Mouse (Mus musculus) heart, adult 11 months (tissue): Measurements from ENCODE around the gene H2-Ob.

Experiments
- DNase-seq: peaks from one replicate; pipeline ENCODE4 v3.0.0; 2022

Gene H2-Ob

GRCm38 (mm10) chr17:34207866-34208265, 30.8 kb upstream of the H2-Ob start:
- peak; percentile 88 for DNase-seq

DNA sequence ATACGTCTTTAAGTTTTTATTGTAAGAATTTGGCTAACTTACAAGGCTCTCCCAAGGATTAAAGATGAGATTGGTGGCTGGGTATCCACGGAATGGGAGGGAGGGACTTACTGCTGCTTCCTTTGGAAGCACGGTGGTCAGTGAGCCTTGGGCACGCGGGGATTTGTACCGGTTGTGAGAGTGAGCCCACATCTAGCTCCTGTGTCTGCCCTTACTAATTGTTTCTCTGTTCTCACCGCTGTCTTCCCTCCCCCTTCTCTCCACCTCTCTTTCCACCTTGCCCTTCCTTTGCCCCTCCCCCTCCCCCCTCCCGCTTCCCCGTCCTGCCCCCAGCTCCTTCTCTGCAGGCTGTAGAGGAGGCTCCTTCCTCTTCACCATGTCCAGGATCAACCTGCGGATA, 30.3 kb upstream of the H2-Ob start:
- DNase-seq: peak; percentile 61

DNA sequence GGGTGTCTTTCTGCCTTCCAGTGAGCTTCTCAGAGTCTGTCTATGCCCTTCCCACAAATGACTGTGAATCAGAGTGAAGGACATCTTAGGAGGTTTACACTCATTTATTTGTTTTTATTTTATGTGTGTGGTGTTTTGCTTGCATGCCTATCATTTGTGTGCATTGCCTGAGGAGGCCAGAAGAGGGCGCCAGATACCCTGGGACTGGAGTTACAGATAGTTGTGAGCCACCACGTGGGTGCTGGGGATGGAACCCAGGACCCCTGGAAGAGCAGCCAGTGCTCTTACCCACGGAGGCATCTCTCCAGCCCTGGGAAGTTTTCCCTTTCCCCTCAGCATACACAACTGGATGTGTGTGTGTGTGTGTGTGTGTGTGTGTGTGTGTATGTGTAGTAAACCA, 29.0 kb upstream of the H2-Ob start:
- DNase-seq: peak; percentile 80

DNA sequence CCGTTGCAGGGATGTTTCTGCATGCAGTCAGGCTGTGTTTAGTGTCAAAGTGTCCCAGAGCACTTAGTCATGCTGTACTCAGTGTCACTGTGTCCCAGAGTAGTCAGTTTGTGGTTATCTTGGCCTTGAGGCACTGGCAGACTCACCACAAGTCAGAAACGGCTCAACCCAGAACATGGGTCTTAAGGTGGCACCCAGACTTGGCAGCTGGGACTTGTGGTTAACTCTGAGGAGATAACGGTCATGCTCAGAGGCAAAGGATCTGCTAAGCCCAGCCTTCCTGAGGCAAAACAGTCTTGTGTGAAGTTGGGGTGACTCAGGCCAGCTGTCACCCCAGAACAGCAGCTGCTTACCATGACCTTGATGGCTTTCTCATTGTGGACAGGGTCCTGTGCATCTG, 28.1 kb upstream of the H2-Ob start:
- peak; percentile 88 for DNase-seq

GRCm38 (mm10) chr17:34211746-34212365, 26.8 kb upstream of the H2-Ob start:
- DNase-seq: peak; percentile 74

DNA sequence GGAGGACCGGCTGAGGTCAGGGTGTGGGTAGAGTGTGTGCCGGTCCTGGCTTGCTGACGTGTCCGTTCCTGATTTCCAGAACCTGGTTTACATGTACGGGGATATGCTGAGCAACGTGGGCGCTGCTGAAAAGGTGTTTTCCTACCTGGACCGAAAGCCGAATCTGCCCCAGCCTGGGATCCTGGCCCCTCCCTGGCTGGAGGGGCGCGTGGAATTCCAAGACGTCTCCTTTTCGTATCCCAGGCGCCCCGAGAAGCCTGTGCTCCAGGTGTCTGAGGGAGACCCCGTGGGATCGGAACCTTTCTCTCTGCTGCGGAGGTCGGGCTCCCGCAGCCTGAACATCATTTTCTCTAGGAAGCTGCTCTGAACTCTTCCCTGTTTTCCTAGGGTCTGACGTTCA, 24.8 kb upstream of the H2-Ob start:
- peak; percentile 76 for DNase-seq

- DNase-seq: peak; percentile 80
Measured at GRCm38 (mm10) chr17:34215176-34215575, 23.5 kb upstream of the H2-Ob start.

DNA sequence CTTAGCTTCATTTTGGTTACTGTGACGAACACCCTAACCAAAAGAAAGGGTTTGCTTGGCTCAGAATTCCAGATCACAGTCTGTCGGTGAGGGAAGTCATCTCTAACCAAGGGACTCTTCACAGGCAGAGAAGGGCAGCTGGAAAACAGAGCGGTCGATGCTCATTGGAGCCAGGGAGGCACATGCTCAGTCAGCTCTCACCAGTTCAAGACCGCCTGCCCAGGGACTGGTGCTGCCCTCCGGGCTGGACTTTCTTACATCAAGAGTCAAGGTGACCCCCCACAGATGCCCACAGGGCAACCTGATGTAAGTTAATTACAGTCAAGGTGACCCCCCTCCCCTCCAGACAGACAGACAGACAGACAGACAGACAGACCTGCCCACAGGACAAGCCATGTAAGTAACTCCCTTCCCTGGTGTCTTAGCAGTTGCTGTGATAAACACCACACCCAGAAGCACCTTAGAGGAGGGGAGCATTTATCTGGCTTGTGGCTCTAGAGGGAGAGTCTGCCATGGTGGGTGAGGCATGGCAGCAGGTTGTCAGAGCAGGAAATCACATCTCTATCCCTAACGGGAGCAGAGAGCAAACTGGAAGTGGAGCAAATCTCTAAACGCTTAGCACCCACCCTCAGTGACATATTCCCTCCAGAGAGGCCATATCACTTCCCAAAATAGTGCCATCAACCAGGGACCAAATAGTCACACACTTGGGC, 21.3 kb upstream of the H2-Ob start:
- DNase-seq: peak; percentile 85

DNA sequence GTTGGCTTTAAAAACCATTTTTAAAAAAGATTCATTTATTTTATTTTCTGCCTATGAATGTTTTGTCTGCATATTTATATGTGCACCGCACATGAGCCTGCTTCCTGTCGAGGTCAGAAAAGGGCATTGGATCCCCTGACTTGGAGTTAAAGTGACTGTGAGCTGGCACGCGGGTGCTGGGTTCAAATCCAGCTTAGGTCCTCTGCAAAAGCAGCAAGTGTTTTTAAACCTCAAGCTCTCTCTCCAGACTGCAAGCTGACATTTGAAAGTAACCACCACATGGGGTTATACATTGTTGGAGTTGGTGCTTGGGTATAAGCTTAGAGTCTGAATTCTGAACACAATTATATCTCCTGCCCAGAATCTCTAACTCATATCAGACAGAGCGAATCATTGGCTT, 20.7 kb upstream of the H2-Ob start:
- DNase-seq: peak; percentile 71

- peak; percentile 99 for DNase-seq
Measured at GRCm38 (mm10) chr17:34218675-34219074, 20.0 kb upstream of the H2-Ob start.

DNA sequence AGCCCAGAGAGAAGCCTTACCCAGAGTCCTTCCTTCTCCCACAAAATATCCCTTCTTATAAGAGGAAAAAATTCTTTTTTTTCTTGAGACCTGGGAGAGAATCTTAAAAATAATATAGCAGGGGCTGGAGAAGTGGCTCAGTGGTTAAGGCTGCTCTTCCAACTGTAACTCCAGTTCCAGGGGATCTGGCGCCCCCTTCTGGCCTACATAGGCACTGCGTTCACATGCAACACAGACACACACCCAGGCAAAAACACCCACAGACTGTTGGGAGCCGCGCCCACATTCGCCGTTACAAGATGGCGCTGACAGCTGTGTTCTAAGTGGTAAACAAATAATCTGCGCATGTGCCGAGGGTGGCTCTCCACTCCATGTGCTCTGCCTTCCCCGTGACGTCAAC, 19.6 kb upstream of the H2-Ob start:
- peak; percentile 92 for DNase-seq

DNA sequence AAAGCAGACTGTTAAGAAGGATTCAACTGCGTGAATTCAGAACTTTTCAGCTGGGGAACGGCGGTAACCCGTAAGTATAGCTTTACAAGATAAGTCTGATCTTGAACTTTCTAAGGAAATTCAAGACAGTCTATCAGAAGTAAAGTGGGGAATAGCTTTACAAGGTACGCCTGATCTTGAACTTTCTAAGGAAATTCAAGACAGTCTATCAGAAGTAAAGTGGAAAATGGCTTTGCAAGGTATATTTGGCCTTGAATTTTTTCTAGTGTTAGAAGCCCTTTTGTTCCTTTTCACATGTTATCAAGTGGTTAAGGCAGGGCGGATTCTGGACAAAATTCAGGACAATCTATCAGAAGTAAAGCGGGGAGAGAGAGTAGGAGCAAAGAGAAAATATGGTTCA, 18.9 kb upstream of the H2-Ob start:
- peak; percentile 85 for DNase-seq

DNA sequence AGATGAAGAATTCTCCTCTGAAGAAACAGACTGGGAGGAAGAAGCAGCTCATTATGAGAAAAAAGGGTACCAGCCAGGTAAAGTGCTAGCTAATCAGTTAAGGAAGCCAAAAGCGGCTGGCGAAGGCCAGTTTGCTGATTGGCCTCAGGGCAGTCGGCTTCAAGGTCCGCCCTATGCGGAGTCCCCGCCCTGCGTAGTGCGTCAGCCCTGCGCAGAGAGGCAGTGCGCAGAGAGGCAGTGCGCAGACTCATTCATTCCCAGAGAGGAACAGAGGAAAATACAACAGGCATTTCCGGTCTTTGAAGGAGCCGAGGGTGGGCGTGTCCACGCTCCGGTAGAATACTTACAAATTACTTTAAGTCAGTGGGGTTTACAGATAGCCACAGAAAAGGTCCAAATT, 18.3 kb upstream of the H2-Ob start:
- DNase-seq: peak; percentile 93

DNA sequence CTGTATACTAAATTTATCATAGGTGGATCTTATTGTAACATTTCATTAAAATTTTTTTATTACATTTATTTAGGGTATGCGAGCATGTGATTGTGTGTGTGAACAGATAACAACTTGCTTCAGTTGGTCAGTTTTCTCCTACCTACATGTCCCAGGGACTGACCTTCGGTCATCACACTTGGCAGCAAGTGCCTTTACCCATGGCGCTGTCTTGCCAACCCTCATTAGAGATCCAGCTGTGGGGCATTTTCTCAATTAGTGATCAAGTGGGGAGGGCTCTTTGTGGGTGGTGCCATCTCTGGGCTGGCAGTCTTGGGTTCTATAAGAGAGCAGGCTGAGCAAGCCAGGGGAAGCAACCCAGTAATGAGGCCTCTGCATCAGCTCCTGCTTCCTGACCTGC, 13.9 kb upstream of the H2-Ob start:
- DNase-seq: peak; percentile 54

GRCm38 (mm10) chr17:34225426-34225825, 13.3 kb upstream of the H2-Ob start:
- DNase-seq: peak; percentile 60

- peak; percentile 90 for DNase-seq
Measured at GRCm38 (mm10) chr17:34225911-34226310, 12.8 kb upstream of the H2-Ob start.

DNA sequence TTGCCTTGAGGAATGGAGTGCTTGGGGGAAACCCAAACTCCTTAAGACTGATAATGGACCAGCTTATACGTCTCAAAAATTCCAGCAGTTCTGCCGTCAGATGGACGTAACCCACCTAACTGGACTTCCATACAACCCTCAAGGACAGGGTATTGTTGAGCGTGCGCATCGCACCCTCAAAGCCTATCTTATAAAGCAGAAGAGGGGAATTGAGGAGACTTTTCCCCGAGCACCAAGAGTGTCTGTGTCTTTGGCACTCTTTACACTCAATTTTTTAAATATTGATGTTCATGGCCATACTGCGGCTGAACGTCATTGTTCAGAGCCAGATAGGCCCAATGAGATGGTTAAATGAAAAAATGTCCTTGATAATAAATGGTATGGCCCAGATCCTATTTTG, 7.7 kb upstream of the H2-Ob start:
- peak; percentile 96 for DNase-seq

DNA sequence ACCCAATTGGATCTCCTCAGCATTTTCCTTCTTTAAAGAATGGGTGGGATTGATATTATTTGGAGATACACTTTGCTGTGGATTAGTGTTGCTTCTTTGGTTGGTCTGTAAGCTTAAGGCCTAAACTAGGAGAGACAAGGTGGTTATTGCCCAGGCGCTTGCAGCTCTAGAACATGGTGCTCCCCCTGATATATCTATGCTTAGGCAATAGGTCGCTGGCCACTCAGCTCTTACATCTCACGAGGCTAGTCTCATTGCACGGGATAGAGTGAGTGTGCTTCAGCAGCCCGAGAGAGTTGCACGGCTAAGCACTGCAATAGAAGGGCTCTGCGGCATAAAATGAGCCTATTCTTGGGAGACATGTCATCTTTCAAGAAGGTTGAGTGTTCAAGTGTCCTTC, 6.7 kb upstream of the H2-Ob start:
- peak; percentile 93 for DNase-seq

DNA sequence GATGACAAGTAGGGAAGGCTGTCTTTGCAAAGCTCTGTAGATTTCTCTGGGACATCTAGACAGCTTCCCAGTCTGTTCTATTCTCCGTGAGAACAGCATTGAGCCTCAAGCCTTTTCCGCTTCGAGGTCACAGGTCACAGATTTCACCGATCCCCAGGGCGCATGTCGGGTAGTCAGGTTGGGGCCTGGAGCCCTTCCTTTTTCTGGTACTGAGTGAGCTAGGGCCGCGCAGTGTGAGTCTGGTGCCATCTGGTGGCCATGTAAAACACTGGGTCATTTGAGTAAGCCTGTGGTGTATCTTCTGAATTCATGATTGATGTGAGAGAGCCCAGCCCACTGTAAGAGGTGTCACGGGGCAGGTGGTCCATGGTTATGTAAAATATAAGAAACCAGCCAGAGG, 3.8 kb upstream of the H2-Ob start:
- DNase-seq: peak; percentile 98

DNA sequence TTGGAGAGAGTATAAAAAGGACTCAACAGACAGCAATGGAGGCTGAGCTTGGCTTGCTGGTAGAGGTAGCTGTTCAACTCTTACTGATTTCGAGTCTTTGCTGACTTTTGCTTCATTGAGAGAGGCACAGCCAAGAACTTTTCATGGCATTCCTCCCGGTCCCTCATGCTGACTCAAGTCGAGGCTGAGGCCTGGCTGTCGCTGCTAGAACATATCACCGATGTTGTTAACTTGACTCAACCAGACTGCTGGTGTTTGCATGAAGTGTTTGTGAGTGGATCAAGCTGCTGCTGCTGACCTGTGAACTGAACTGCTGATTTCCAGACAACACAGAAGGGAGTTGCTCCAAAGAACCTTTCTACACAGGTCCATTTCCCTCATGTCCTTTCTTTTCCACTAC, 2.0 kb upstream of the H2-Ob start:
- peak; percentile 88 for DNase-seq

DNA sequence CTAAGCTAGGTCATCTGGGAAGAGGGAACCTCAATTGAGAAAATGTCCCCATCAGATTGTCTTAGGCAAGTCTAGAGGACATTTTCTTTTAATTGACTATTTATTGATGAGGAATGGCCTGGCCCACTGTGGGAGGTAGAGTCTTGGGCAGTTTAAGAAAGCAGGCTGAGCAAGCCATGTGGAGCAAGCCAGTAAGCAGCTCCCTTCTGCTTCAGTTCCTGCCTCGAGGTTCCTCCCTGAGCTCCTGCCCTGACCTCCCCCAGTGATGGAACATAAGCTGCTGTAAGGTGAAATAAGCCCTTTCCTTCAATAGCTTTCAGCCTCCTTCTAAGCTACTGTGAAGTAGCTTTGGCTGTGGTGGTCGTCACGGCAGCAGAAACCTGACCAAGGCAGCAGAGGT, 962 bp upstream of the H2-Ob start:
- DNase-seq: peak; percentile 61

DNA sequence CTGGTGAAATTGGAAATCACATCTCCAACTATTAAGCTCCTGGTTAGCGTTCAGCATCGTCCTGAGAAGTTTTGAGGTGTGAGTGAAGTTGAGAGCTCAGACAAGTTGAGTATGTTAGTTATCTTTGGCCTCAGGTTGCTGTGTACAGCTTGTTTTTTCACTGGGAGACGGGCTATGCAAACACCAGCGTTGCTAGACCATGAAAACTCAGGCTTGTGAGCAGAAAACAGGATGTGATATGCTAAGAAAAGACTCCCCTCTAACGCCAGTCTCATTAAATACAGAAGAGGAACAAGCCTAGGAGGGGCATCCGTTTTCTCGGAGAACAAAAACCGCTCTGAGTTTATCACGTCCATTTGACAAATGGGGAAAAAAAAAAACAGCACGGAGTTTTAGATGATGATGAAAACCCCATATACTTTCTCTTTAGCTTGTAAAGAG, 918 bp downstream of the H2-Ob start:
- peak; percentile 90 for DNase-seq

GRCm38 (mm10) chr17:34240366-34240765, 1.7 kb downstream of the H2-Ob start:
- peak; percentile 82 for DNase-seq

GRCm38 (mm10) chr17:34240916-34241315, 2.2 kb downstream of the H2-Ob start:
- DNase-seq: peak; percentile 66

DNA sequence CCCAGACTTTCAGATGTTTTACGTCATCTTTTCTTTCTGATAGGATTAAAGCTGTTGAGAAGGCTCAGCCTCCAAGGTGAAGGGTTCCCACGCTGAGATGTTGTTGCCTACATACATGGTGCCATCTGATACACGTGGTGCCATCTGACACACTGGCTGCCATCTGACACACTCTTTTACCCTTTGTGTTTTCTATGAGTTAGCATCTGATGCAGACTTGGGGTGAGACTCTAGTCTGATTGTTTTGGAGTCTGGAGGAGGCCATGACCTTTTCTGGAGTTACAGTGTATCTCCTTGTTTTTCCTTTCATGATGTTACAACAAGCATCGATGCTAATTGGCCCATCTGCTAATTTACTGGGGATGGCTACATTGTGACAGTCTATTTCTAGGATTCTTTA, 6.0 kb downstream of the H2-Ob start:
- DNase-seq: peak; percentile 51
